Mouse (Mus musculus) layer of hippocampus, adult 2 months (tissue): ENCODE data around the gene Tbca. TPM values are rescaled to one million over a fixed set of nuclear protein-coding genes. Genes with fewer than 3 reads are reported as not detected.

Source experiments
- DNase-seq, 2 experiments: peaks; one replicate each; pipeline ENCODE4 v3.0.0; 2022; ENCODE audit warnings: low spot score in 2 of 2
- H3K27ac ChIP-seq: fragments of 200-600 bp; 2 replicates; pipeline ENCODE4 v1.8.1; 2022
- H3K4me3 ChIP-seq: fragments of 200-600 bp; 2 replicates; pipeline ENCODE4 v1.8.1; 2022; ENCODE audit warnings: mild to moderate bottlenecking
- CTCF ChIP-seq: fragments of 200-600 bp; conservative IDR thresholded peaks from 2 replicates; pipeline ENCODE4 v1.8.1; 2022; ENCODE audit warnings: antibody characterized with exemption, mild to moderate bottlenecking, moderate library complexity
- total RNA-seq, 2 experiments: library from RNA; stranded (reverse); gene quantifications; 2 replicates each; pipeline ENCODE4 v1.2.3; 2021

The Tbca gene
- total RNA-seq, 2 experiments from 2014 or later = 126 to 150 TPM

GRCm38 (mm10) chr13:94813770-94814169, 25.1 kb downstream of the Tbca start:
- Histone ChIP-seq H3K27ac (no peak overlapping the region), H3K4me3 (no peak overlapping the region)
- no peak for DNase-seq
- no peak for TF ChIP-seq CTCF

- no peak for TF ChIP-seq CTCF
- DNase-seq = no peak
- H3K4me3 ChIP-seq = no peak overlapping the region
- H3K27ac ChIP-seq = no peak overlapping the region
These were observed 31.8 kb downstream of the Tbca start for GRCm38 (mm10) chr13:94820516-94820915.

- H3K27ac ChIP-seq = no peak overlapping the region
- no peak for DNase-seq
- no peak overlapping the region for H3K4me3 ChIP-seq
- TF ChIP-seq CTCF = no peak
These were observed 32.2 kb downstream of the Tbca start for GRCm38 (mm10) chr13:94820956-94821355.

GRCm38 (mm10) chr13:94826389-94826788, 37.7 kb downstream of the Tbca start:
- Histone ChIP-seq H3K27ac (no peak overlapping the region), H3K4me3 (no peak overlapping the region)
- TF ChIP-seq CTCF = no peak
- no peak for DNase-seq

- no peak overlapping the region for H3K4me3 ChIP-seq
- no peak for TF ChIP-seq CTCF
- H3K27ac ChIP-seq = no peak overlapping the region
- DNase-seq = no peak
These were observed 38.3 kb downstream of the Tbca start for GRCm38 (mm10) chr13:94826986-94827385.

- Histone ChIP-seq H3K27ac (no peak overlapping the region), H3K4me3 (no peak overlapping the region)
- DNase-seq = no peak
- no peak for TF ChIP-seq CTCF
These were observed 39.1 kb downstream of the Tbca start for GRCm38 (mm10) chr13:94827847-94828246.

GRCm38 (mm10) chr13:94838047-94838720, 49.5 kb downstream of the Tbca start:
- DNase-seq = no peak
- H3K27ac ChIP-seq = no peak overlapping the region
- no peak overlapping the region for H3K4me3 ChIP-seq
- no peak for TF ChIP-seq CTCF

- Histone ChIP-seq H3K27ac (no peak overlapping the region), H3K4me3 (no peak overlapping the region)
- no peak for DNase-seq
- TF ChIP-seq CTCF = no peak
These were observed 50.1 kb downstream of the Tbca start for GRCm38 (mm10) chr13:94838756-94839337.

- no peak for TF ChIP-seq CTCF
These were observed 54.5 kb downstream of the Tbca start for GRCm38 (mm10) chr13:94843236-94843635.

GRCm38 (mm10) chr13:94847870-94848269, 59.2 kb downstream of the Tbca start:
- no peak for TF ChIP-seq CTCF
- Histone ChIP-seq H3K4me3 (no peak overlapping the region), H3K27ac (no peak overlapping the region)
- no peak for DNase-seq

More at GRCm38 (mm10) chr13:94843236-94843635, 54.5 kb downstream of the Tbca start:
- no peak for DNase-seq
- Histone ChIP-seq H3K27ac (no peak overlapping the region), H3K4me3 (no peak overlapping the region)

- TF ChIP-seq CTCF = no peak
- DNase-seq = no peak
- H3K4me3 ChIP-seq = no peak overlapping the region
- no peak overlapping the region for H3K27ac ChIP-seq
These were observed 60.6 kb downstream of the Tbca start for GRCm38 (mm10) chr13:94849351-94849750.

GRCm38 (mm10) chr13:94858016-94858575, 69.4 kb downstream of the Tbca start:
- no peak for TF ChIP-seq CTCF
- no peak overlapping the region for H3K4me3 ChIP-seq
- DNase-seq = no peak
- no peak overlapping the region for H3K27ac ChIP-seq

GRCm38 (mm10) chr13:94859256-94859655, 70.5 kb downstream of the Tbca start:
- DNase-seq = no peak
- Histone ChIP-seq H3K4me3 (no peak overlapping the region), H3K27ac (no peak overlapping the region)
- TF ChIP-seq CTCF = no peak

GRCm38 (mm10) chr13:94862491-94863230, 74.0 kb downstream of the Tbca start:
- no peak for DNase-seq
- Histone ChIP-seq H3K27ac (no peak overlapping the region), H3K4me3 (no peak overlapping the region)
- no peak for TF ChIP-seq CTCF
